Mouse (Mus musculus) heart, embryonic 12.5 days (tissue): Measurements from ENCODE around the gene Tnpo1. TPM values are rescaled to one million over a fixed set of nuclear protein-coding genes. Genes with fewer than 3 reads are reported as not detected.

ENCODE experiments used
- ATAC-seq: fragments of 200-750 bp; cut with Nextera tagmentation; 2 replicates; pipeline ENCODE4 v1.8.0; 2017; ENCODE audit warnings: moderate TSS enrichment, moderate library complexity; ENCODE audit not compliant: insufficient number of reproducible peaks, low FRiP score
- H3K27ac ChIP-seq: fragments of 300-500 bp; sonication (generic); 2 replicates; pipeline ENCODE4 v1.5.1; 2016; ENCODE audit warnings: mild to moderate bottlenecking, moderate library complexity; ENCODE audit not compliant: poor library complexity, severe bottlenecking
- H3K27me3 ChIP-seq: fragments of 300-500 bp; sonication (generic); replicated peaks from 2 replicates; pipeline ENCODE4 v1.6.1; 2016; ENCODE audit warnings: mild to moderate bottlenecking, moderate library complexity
- H3K36me3 ChIP-seq: fragments of 300-500 bp; sonication (generic); 2 replicates; pipeline ENCODE4 v1.6.1; 2016; ENCODE audit warnings: mild to moderate bottlenecking, moderate library complexity
- H3K4me1 ChIP-seq: fragments of 300-500 bp; sonication (generic); replicated peaks from 2 replicates; pipeline ENCODE4 v1.6.1; 2016; ENCODE audit warnings: mild to moderate bottlenecking
- H3K4me2 ChIP-seq: fragments of 300-500 bp; sonication (generic); 2 replicates; pipeline ENCODE4 v1.6.1; 2016; ENCODE audit warnings: mild to moderate bottlenecking, moderate library complexity
- H3K4me3 ChIP-seq: fragments of 300-500 bp; sonication (generic); 2 replicates; pipeline ENCODE4 v1.5.1; 2016; ENCODE audit warnings: mild to moderate bottlenecking
- H3K9ac ChIP-seq: fragments of 300-500 bp; sonication (generic); 2 replicates; pipeline ENCODE4 v1.6.1; 2016; ENCODE audit warnings: mild to moderate bottlenecking, moderate library complexity
- H3K9me3 ChIP-seq: fragments of 300-500 bp; sonication (generic); replicated peaks from 2 replicates; pipeline ENCODE4 v1.6.1; 2016; ENCODE audit warnings: mild to moderate bottlenecking, moderate library complexity
- WGBS: fragments of 180-500 bp; shearing (Covaris S2); methylation state at CpG from one replicate; pipeline ENCODE4 v1.1.7; 2016; 5-methylcytosine and 5-hydroxymethylcytosine counted together
- polyA plus RNA-seq: library from polyadenylated mRNA; unstranded; fragments of >200 nt; fragmentation: Nextera tagmentation; extraction: Ambion mirVana; gene quantifications from 2 replicates; pipeline ENCODE4 v1.2.1, GENCODE M21; 2016

The Tnpo1 gene
- polyA plus RNA-seq, 1 experiment from 2014 or later, result 54.1 TPM

DNA sequence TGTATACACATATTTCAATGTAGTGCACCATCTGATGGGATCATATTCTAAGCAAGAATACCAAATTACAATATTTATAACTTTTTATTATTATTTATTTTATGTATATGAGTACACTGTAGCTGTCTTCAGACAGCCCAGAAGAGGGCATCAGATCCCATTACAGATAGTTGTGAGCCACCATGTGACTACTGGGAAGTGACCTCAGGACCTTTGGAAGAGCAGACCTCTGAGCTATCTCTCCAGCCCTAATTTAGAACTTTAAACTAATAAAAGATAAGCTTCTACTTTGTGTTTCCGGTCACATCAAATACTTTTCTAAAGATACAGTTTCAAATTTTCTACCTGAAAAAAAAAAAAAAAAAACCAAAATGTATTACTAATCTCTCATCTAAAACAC lies 117.1 kb downstream of the Tnpo1 start:
- WGBS, result 33% methylated on average over 1 of the region's 1 CpGs
- peaks cover 9% of the 10 kb centered on the region for H3K36me3 ChIP-seq
- no peak overlapping the region for H3K27ac ChIP-seq
- no peak for ATAC-seq
- H3K9me3 ChIP-seq, result no peaks in the 10 kb centered on the region
- no peak overlapping the region for H3K4me3 ChIP-seq
- H3K4me2 ChIP-seq, result no peak overlapping the region
- H3K9ac ChIP-seq, result no peak overlapping the region
- H3K4me1 ChIP-seq, result peaks cover 15% of the 10 kb centered on the region
- H3K27me3 ChIP-seq, result no peaks in the 10 kb centered on the region

- H3K9me3 ChIP-seq, result peaks cover 5% of the 10 kb centered on the region
- H3K4me1 ChIP-seq, result no peaks in the 10 kb centered on the region
- peaks cover 44% of the 10 kb centered on the region for H3K36me3 ChIP-seq
- H3K27ac ChIP-seq, result no peak overlapping the region
- H3K9ac ChIP-seq, result no peak overlapping the region
- WGBS, result 89% methylated on average over 1 of the region's 1 CpGs
- no peak for ATAC-seq
- H3K27me3 ChIP-seq, result no peaks in the 10 kb centered on the region
- no peak overlapping the region for H3K4me2 ChIP-seq
- H3K4me3 ChIP-seq, result no peak overlapping the region
Measured at GRCm38 (mm10) chr13:98804480-98804879, 121.7 kb downstream of the Tnpo1 start.

DNA sequence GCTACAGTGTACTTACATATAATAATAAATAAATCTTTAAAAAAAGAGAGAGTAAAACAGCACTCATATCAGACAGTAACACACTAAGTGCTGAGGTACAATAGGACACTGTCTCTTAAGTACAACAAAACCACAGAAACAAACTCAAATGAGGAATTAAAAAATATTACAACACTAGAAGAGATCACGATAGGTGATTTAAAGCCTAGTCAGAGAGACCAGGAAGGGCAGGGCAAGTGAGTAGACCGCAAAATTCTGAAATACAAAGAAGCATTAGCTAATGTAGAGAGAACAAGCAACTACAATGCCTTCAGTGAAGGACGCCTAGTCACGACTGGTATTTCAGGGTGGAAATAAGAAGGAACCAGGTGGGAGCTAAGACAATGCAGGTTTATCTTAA lies 122.5 kb downstream of the Tnpo1 start:
- no peak for ATAC-seq
- Histone ChIP-seq H3K9me3 (peaks cover 5% of the 10 kb centered on the region), H3K27ac (no peak overlapping the region), H3K4me2 (no peak overlapping the region), H3K27me3 (no peaks in the 10 kb centered on the region), H3K9ac (no peak overlapping the region), H3K4me1 (no peaks in the 10 kb centered on the region), H3K36me3 (peaks cover 50% of the 10 kb centered on the region), H3K4me3 (no peak overlapping the region)
- WGBS, result 84% methylated on average over 4 of the region's 4 CpGs

- no peak overlapping the region for H3K27ac ChIP-seq
- WGBS, result 76% methylated on average over 3 of the region's 3 CpGs
- H3K4me2 ChIP-seq, result no peak overlapping the region
- H3K4me1 ChIP-seq, result no peaks in the 10 kb centered on the region
- H3K36me3 ChIP-seq, result peaks cover 54% of the 10 kb centered on the region
- no peak for ATAC-seq
- no peaks in the 10 kb centered on the region for H3K27me3 ChIP-seq
- peaks cover 5% of the 10 kb centered on the region for H3K9me3 ChIP-seq
- H3K9ac ChIP-seq, result no peak overlapping the region
- no peak overlapping the region for H3K4me3 ChIP-seq
Measured at GRCm38 (mm10) chr13:98802957-98803356, 123.2 kb downstream of the Tnpo1 start.

GRCm38 (mm10) chr13:98795511-98795910 lies 130.7 kb downstream of the Tnpo1 start:
- no peak overlapping the region for H3K9ac ChIP-seq
- H3K27me3 ChIP-seq, result no peaks in the 10 kb centered on the region
- H3K9me3 ChIP-seq, result peaks cover 5% of the 10 kb centered on the region; the same call in 1 of the 2 replicates
- H3K4me2 ChIP-seq, result no peak overlapping the region
- no peak overlapping the region for H3K4me3 ChIP-seq
- ATAC-seq, result no peak
- H3K27ac ChIP-seq, result no peak overlapping the region
- H3K36me3 ChIP-seq, result peaks cover 40% of the 10 kb centered on the region
- no peaks in the 10 kb centered on the region for H3K4me1 ChIP-seq
- WGBS, result 93% methylated on average over 3 of the region's 3 CpGs

GRCm38 (mm10) chr13:98792864-98793263 lies 133.3 kb downstream of the Tnpo1 start:
- WGBS, result 88% methylated on average over 1 of the region's 1 CpGs
- ATAC-seq, result no peak

GRCm38 (mm10) chr13:98791693-98792092 lies 134.5 kb downstream of the Tnpo1 start:
- H3K4me1 ChIP-seq, result peaks cover 7% of the 10 kb centered on the region
- H3K27ac ChIP-seq, result no peak overlapping the region
- peaks cover 20% of the 10 kb centered on the region for H3K36me3 ChIP-seq
- no peak overlapping the region for H3K4me2 ChIP-seq
- H3K4me3 ChIP-seq, result no peak overlapping the region
- no peaks in the 10 kb centered on the region for H3K27me3 ChIP-seq
- no peak overlapping the region for H3K9ac ChIP-seq
- no peak for ATAC-seq
- WGBS, result 86% methylated on average over 1 of the region's 1 CpGs
- no peaks in the 10 kb centered on the region for H3K9me3 ChIP-seq

More at GRCm38 (mm10) chr13:98792864-98793263, 133.3 kb downstream of the Tnpo1 start:
- Histone ChIP-seq H3K27ac (no peak overlapping the region), H3K9ac (no peak overlapping the region), H3K36me3 (peaks cover 26% of the 10 kb centered on the region), H3K4me1 (no peaks in the 10 kb centered on the region), H3K27me3 (no peaks in the 10 kb centered on the region), H3K4me3 (no peak overlapping the region), H3K9me3 (no peaks in the 10 kb centered on the region), H3K4me2 (no peak overlapping the region)

Other genes with a start within 250 kb of the Tnpo1 start
- 0.93 and 1.4 TPM in 2 replicates for gene Tmem171, start 231.6 kb downstream of the Tnpo1 start, polyA plus RNA-seq
- 35.2 and 41.9 TPM in 2 replicates for gene Fcho2, start 110.9 kb downstream of the Tnpo1 start, polyA plus RNA-seq
- not detected in 2 replicates for gene 1700024P04Rik, start 58.2 kb upstream of the Tnpo1 start, polyA plus RNA-seq